Mouse (Mus musculus) lung, embryonic 15.5 days (tissue): ENCODE measurements around the gene 4930579F01Rik. TPM values are rescaled to one million over a fixed set of nuclear protein-coding genes. Genes with fewer than 3 reads are reported as not detected.
"Not testable (repeated sequence)": the region's sequence is repeated elsewhere in the genome, so short reads cannot be mapped to it uniquely, and the experiment has no call there.

Experiments
- ATAC-seq: fragments of 200-750 bp; cut with Nextera tagmentation; 2 replicates; pipeline ENCODE4 v1.8.0; 2017; ENCODE audit warnings: moderate number of reproducible peaks, borderline replicate concordance; ENCODE audit not compliant: low FRiP score, low TSS enrichment; ENCODE audit errors: extremely low read depth
- H3K27ac ChIP-seq: fragments of 300-500 bp; sonication (generic); 2 replicates; pipeline ENCODE4 v1.5.1; 2015; ENCODE audit warnings: moderate library complexity, mild to moderate bottlenecking, inconsistent platforms
- H3K27me3 ChIP-seq: fragments of 300-500 bp; sonication (generic); 2 replicates; pipeline ENCODE4 v1.6.1; 2015; ENCODE audit warnings: inconsistent platforms
- H3K36me3 ChIP-seq: fragments of 300-500 bp; sonication (generic); 2 replicates; pipeline ENCODE4 v1.6.1; 2015; ENCODE audit warnings: inconsistent platforms
- H3K4me1 ChIP-seq: fragments of 300-500 bp; sonication (generic); 2 replicates; pipeline ENCODE4 v1.6.1; 2015; ENCODE audit warnings: inconsistent platforms
- H3K4me2 ChIP-seq: fragments of 300-500 bp; sonication (generic); 2 replicates; pipeline ENCODE4 v1.6.1; 2015; ENCODE audit warnings: inconsistent platforms, mild to moderate bottlenecking, moderate library complexity
- H3K4me3 ChIP-seq: fragments of 300-500 bp; sonication (generic); 2 replicates; pipeline ENCODE4 v1.5.1; 2015; ENCODE audit warnings: mild to moderate bottlenecking, inconsistent platforms
- H3K9ac ChIP-seq: fragments of 300-500 bp; sonication (generic); 2 replicates; pipeline ENCODE4 v1.6.1; 2015; ENCODE audit warnings: inconsistent platforms
- H3K9me3 ChIP-seq: fragments of 300-500 bp; sonication (generic); 2 replicates; pipeline ENCODE4 v1.6.1; 2016; ENCODE audit warnings: inconsistent platforms
- WGBS: fragments of 180-500 bp; shearing (Covaris S2); methylation state at CpG from one replicate; pipeline ENCODE4 v1.1.7; 2015; 5-methylcytosine and 5-hydroxymethylcytosine counted together
- polyA plus RNA-seq: library from polyadenylated mRNA; unstranded; fragments of >200 nt; fragmentation: Nextera tagmentation; extraction: Ambion mirVana; gene quantifications from 2 replicates; pipeline ENCODE4 v1.2.1, GENCODE M21; 2015

Gene 4930579F01Rik
- polyA plus RNA-seq, 1 experiment from 2014 or later, result 0.21 TPM

GRCm38 (mm10) chr3:138142733-138143314 is 50.8 kb downstream of the 4930579F01Rik start:
- no peaks in the 10 kb centered on the region for H3K36me3 ChIP-seq
- H3K4me2 ChIP-seq, result peak overlapping the region; percentile 77
- no peaks in the 10 kb centered on the region for H3K27me3 ChIP-seq
- peak overlapping the region; percentile 100 for H3K27ac ChIP-seq
- no peaks in the 10 kb centered on the region for H3K9me3 ChIP-seq
- 3% methylated on average over 12 of the region's 12 CpGs for WGBS
- peak overlapping the region; percentile 81 for H3K9ac ChIP-seq
- peaks cover 3% of the 10 kb centered on the region; the same call in 1 of the 2 replicates for H3K4me1 ChIP-seq
- no peak for ATAC-seq
- peak overlapping the region; percentile 84 for H3K4me3 ChIP-seq

DNA sequence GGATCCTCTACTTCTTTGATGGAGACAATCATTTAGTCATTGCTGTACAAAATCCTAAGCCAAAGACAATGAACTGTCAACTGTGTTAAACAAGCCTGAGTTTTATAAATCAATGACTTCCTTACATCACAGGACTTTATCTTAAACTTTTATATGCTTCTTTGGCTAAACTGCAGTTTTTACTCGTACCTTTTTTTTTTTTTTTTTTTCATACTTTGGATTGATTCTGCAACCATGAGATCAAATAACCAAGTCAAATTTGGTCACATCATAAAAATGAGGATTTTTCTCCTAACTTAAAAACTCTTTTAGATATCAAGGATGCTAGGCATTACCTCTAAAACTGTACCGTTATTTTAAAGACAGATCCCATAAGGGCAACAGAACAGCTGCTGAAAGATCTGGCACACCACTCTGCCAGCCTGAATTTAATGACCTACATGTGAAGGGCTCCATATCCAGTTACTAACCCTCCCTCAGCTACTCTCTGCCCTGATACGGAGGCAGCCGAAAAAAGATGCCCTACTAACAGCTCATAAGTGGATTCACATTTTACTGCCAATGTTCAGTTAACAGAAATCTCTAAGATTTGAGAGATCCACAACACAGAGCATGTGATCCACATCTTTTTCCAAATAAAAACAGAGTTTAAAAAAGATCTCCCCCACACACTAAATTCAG is 51.4 kb downstream of the 4930579F01Rik start:
- 51% methylated on average over 4 of the region's 4 CpGs for WGBS
- H3K9ac ChIP-seq, result peak overlapping the region; percentile 32

DNA sequence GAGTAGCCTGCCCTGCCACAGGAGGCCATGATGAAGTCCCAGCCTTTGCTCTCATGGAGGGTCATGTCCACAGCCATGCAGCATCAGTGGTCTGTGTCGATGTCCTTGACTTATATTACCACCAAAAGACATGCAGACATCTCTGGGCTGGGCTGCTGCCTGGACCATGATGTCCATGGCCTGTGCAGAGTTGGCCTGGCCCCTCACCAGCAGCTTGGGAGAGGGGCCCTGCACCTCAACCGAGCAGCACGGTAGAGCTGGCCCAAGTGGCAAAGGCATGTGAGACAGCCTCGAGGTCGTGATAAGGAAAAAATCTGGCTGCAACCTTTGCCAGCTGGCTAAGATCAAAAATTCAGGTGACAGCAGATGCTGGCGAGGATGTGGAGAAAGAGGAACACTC is 54.0 kb downstream of the 4930579F01Rik start:
- no peak for ATAC-seq
- no peak overlapping the region for H3K4me2 ChIP-seq
- H3K27ac ChIP-seq, result no peak overlapping the region
- peaks cover 3% of the 10 kb centered on the region; the same call in 1 of the 2 replicates for H3K4me1 ChIP-seq
- H3K36me3 ChIP-seq, result no peaks in the 10 kb centered on the region
- H3K9me3 ChIP-seq, result no peaks in the 10 kb centered on the region
- H3K9ac ChIP-seq, result no peak overlapping the region
- H3K27me3 ChIP-seq, result no peaks in the 10 kb centered on the region
- WGBS, result 88% methylated on average over 6 of the region's 6 CpGs
- H3K4me3 ChIP-seq, result no peak overlapping the region

More for the DNA sequence above, 51.4 kb downstream of the 4930579F01Rik start:
- Histone ChIP-seq H3K4me2 (peak overlapping the region; percentile 77), H3K27ac (no peak overlapping the region), H3K9me3 (no peaks in the 10 kb centered on the region), H3K36me3 (no peaks in the 10 kb centered on the region), H3K4me1 (peaks cover 3% of the 10 kb centered on the region; the same call in 1 of the 2 replicates), H3K4me3 (peak overlapping the region; percentile 84), H3K27me3 (no peaks in the 10 kb centered on the region)
- no peak for ATAC-seq

GRCm38 (mm10) chr3:138138146-138138545 is 55.5 kb downstream of the 4930579F01Rik start:
- H3K4me1 ChIP-seq, H3K4me3 ChIP-seq, H3K4me2 ChIP-seq, H3K27ac ChIP-seq, H3K27me3 ChIP-seq, ATAC-seq, H3K9ac ChIP-seq, H3K36me3 ChIP-seq, H3K9me3 ChIP-seq: not testable (repeated sequence)
- WGBS, result 93% methylated on average over 13 of the region's 13 CpGs

- Histone ChIP-seq H3K4me1 (no peaks in the 10 kb centered on the region), H3K9ac (no peak overlapping the region), H3K36me3 (no peaks in the 10 kb centered on the region), H3K4me2 (no peak overlapping the region), H3K27me3 (no peaks in the 10 kb centered on the region), H3K9me3 (no peaks in the 10 kb centered on the region), H3K27ac (no peak overlapping the region), H3K4me3 (no peak overlapping the region)
- no peak for ATAC-seq
- WGBS, result 69% methylated on average over 1 of the region's 1 CpGs
These were observed 59.1 kb downstream of the 4930579F01Rik start for GRCm38 (mm10) chr3:138134528-138134927.

GRCm38 (mm10) chr3:138133916-138134315 is 59.7 kb downstream of the 4930579F01Rik start:
- Histone ChIP-seq H3K27ac (no peak overlapping the region), H3K4me3 (no peak overlapping the region), H3K27me3 (no peaks in the 10 kb centered on the region), H3K4me1 (no peaks in the 10 kb centered on the region), H3K36me3 (no peaks in the 10 kb centered on the region), H3K4me2 (no peak overlapping the region), H3K9me3 (no peaks in the 10 kb centered on the region), H3K9ac (no peak overlapping the region)
- ATAC-seq, result no peak
- WGBS, result 85% methylated on average over 11 of the region's 11 CpGs

DNA sequence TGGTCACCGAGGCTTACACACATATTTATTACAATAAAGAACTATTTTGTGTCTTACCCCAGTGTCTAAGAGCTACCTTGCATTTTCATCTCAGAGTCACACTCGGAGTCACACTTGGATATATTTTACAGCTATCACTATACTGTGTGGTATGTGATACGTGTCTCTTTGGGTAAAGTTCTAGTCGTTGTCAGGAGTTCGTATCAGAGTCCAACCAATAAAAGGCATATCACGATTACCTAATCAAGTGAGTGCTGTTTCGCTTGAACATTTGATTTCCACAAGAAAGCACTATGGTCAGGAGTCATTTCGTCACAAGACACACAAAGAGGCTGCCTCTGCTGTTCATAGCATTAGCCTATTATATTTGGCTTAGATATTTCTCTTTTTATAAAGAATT is 60.2 kb downstream of the 4930579F01Rik start:
- Histone ChIP-seq H3K27ac (no peak overlapping the region), H3K27me3 (no peaks in the 10 kb centered on the region), H3K4me1 (no peaks in the 10 kb centered on the region), H3K4me2 (no peak overlapping the region), H3K9ac (no peak overlapping the region), H3K4me3 (no peak overlapping the region), H3K36me3 (no peaks in the 10 kb centered on the region), H3K9me3 (no peaks in the 10 kb centered on the region)
- ATAC-seq, result no peak
- 86% methylated on average over 8 of the region's 8 CpGs for WGBS

DNA sequence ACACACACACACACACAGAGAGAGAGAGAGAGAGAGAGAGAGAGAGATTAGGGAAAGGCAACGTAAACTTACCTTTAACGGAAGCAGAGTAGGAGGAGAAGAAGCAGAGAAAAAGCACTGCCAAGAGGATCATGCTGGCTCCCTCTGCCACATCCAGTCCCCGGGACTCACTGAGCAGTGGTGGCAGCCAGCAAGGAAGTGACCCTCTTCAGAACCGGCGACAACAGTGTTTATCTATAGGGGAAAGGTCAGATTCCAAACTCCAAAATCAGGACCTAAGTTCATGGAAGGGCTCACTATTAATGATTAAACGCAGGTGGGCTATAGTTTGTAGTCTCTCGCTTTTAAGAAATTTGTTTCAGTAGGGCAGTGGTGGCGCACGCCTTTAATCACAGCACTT is 62.5 kb downstream of the 4930579F01Rik start:
- 31% methylated on average over 9 of the region's 9 CpGs for WGBS
- Histone ChIP-seq H3K9ac (no peak overlapping the region), H3K4me1 (no peaks in the 10 kb centered on the region)

DNA sequence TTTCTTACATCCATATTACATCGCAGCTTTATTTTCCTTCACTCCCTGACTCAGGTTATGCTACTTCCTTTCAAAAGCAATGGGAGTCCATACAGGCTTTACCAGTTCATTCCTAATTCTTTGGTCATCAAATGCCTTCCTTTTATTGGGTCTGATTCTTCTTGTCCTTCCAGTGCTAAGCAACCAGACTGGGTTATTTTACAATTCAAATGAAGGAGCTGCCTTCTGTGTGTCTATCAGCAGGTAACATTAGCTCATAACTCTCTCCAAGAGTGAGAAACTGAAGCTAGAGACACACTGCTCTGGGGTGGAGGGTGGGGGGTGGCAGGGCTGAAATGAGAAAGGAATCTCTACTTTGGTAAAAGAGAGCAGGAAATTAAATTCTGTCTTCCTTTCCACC is 62.9 kb downstream of the 4930579F01Rik start:
- Histone ChIP-seq H3K27me3 (no peaks in the 10 kb centered on the region), H3K36me3 (no peaks in the 10 kb centered on the region), H3K27ac (no peak overlapping the region), H3K9ac (no peak overlapping the region), H3K4me1 (no peaks in the 10 kb centered on the region), H3K4me3 (no peak overlapping the region), H3K4me2 (no peak overlapping the region), H3K9me3 (no peaks in the 10 kb centered on the region)
- WGBS, result 64% methylated on average over 1 of the region's 1 CpGs
- no peak for ATAC-seq

More for the DNA sequence above, 62.5 kb downstream of the 4930579F01Rik start:
- Histone ChIP-seq H3K4me3 (no peak overlapping the region), H3K4me2 (no peak overlapping the region), H3K27ac (no peak overlapping the region), H3K27me3 (no peaks in the 10 kb centered on the region), H3K36me3 (no peaks in the 10 kb centered on the region), H3K9me3 (no peaks in the 10 kb centered on the region)
- no peak for ATAC-seq

DNA sequence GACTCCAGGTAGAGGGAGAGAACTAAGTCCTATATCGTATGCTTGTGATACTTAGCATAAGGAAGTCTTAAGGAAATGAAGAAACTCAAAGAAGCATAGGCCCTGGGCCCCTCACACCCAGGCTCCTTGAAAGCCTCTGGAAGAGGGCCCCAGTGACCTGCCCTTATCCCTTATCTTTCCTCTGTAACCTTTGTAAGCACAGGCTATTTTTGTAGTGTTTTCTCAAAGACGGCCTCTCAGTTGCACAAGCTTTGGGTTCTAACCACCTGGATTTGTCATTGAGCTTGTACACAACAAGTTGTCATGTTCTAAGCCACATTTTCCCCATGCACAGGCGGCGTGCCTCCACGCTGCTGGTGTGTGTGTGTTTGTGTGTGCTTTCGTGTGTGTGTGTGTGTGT is 64.5 kb downstream of the 4930579F01Rik start:
- no peak overlapping the region for H3K27ac ChIP-seq
- H3K9me3 ChIP-seq, result no peaks in the 10 kb centered on the region
- H3K4me3 ChIP-seq, result no peak overlapping the region
- no peaks in the 10 kb centered on the region for H3K27me3 ChIP-seq
- 74% methylated on average over 6 of the region's 6 CpGs for WGBS
- no peaks in the 10 kb centered on the region for H3K36me3 ChIP-seq
- H3K9ac ChIP-seq, result no peak overlapping the region
- H3K4me2 ChIP-seq, result no peak overlapping the region
- H3K4me1 ChIP-seq, result no peaks in the 10 kb centered on the region
- ATAC-seq, result no peak

DNA sequence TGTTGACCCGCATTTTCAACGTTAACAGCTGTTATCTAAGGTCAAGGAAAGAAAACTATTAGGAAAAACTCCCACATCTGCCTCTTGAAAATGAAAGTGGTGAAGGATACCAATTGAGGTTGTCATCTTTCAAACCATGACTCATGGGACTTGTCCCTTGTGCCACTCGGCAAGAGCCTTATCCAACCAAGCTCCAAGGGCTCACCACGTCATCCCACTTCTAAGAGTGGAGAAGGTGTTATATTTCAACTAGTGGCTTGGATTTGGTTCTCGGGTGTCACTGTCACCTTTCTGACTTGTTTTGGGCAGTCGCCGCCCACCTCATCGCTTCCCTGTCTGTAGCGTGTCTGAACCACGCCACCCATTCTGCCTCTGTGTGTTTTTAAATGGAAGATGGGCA is 69.8 kb downstream of the 4930579F01Rik start:
- Histone ChIP-seq H3K9me3 (no peaks in the 10 kb centered on the region), H3K9ac (no peak overlapping the region), H3K4me2 (no peak overlapping the region), H3K27me3 (no peaks in the 10 kb centered on the region), H3K4me3 (no peak overlapping the region), H3K36me3 (no peaks in the 10 kb centered on the region), H3K27ac (no peak overlapping the region), H3K4me1 (no peaks in the 10 kb centered on the region)
- 65% methylated on average over 10 of the region's 10 CpGs for WGBS
- no peak for ATAC-seq

DNA sequence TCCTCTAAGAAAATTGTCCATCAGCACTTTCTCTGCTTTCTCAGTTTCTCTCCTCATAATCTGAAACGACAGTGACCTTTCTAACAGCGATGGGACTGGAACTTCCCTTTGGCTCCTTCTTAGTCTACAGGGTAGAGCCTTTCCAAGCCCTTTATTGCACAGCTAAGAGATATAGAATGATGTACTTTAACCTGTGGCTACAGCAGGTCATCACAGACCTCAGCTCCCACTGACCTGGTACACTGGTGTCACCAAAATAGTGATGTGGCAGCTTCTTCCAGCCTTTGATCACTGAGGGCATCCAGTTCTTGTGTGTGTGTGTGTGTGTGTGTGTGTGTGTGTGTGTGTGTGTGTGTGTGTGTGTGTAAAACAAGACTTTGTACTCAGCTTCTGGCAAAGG is 72.2 kb downstream of the 4930579F01Rik start:
- Histone ChIP-seq H3K4me3 (no peak overlapping the region), H3K4me2 (no peak overlapping the region), H3K4me1 (no peaks in the 10 kb centered on the region), H3K27me3 (no peaks in the 10 kb centered on the region), H3K36me3 (no peaks in the 10 kb centered on the region), H3K27ac (no peak overlapping the region), H3K9ac (no peak overlapping the region), H3K9me3 (no peaks in the 10 kb centered on the region)
- 87% methylated on average over 2 of the region's 2 CpGs for WGBS
- ATAC-seq, result no peak
